Mouse (Mus musculus) embryonic facial prominence, embryonic 14.5 days (tissue): Measurements from ENCODE around the gene Ssmem1. TPM values are rescaled to one million over a fixed set of nuclear protein-coding genes. Genes with fewer than 3 reads are reported as not detected.

ENCODE experiments used
- polyA plus RNA-seq: library from polyadenylated mRNA; unstranded; fragments of >200 nt; fragmentation: Nextera tagmentation; extraction: Ambion mirVana; gene quantifications from 2 replicates; pipeline ENCODE4 v1.2.1, GENCODE M21; 2014

The Ssmem1 gene
- polyA plus RNA-seq, 1 experiment from 2014 or later = 0.51 TPM

Other genes with a start within 250 kb of the Ssmem1 start
- 51.5 and 53.1 TPM in 2 replicates for gene Ube2h, start 205.3 kb upstream of the Ssmem1 start, polyA plus RNA-seq
- gene Zc3hc1, start 118.8 kb upstream of the Ssmem1 start, polyA plus RNA-seq = 52.8 and 60.5 TPM in 2 replicates
- 43.7 and 44.7 TPM in 2 replicates for gene Klhdc10, start 108.0 kb upstream of the Ssmem1 start, polyA plus RNA-seq
- 31.0 and 36.9 TPM in 2 replicates for gene Tmem209, start 66 bp upstream of the Ssmem1 start, polyA plus RNA-seq
- gene Cpa2, start 31.7 kb downstream of the Ssmem1 start, polyA plus RNA-seq = 3.3 and 4.5 TPM in 2 replicates
- 3.0 and 3.4 TPM in 2 replicates for gene Cpa4, start 58.5 kb downstream of the Ssmem1 start, polyA plus RNA-seq
- 0.92 and 1.3 TPM in 2 replicates for gene Cpa5, start 101.2 kb downstream of the Ssmem1 start, polyA plus RNA-seq
- gene Cpa1, start 129.4 kb downstream of the Ssmem1 start, polyA plus RNA-seq = 1.3 and 1.7 TPM in 2 replicates
- gene Cep41, start 183.9 kb downstream of the Ssmem1 start, polyA plus RNA-seq = 38.6 and 44.3 TPM in 2 replicates
- gene Mest, start 213.7 kb downstream of the Ssmem1 start, polyA plus RNA-seq = 2,046 and 2,257 TPM in 2 replicates